Mouse (Mus musculus): ENCODE data around the gene 4930579F01Rik. TPM values are rescaled to one million over a fixed set of nuclear protein-coding genes. Genes with fewer than 3 reads are reported as not detected.
"Not testable (repeated sequence)": the region's sequence is repeated elsewhere in the genome, so short reads cannot be mapped to it uniquely, and the experiment has no call there.

4930579F01Rik gene
- polyA plus RNA-seq, 1 experiment from 2014 or later: not detected

- Histone ChIP-seq H3K9ac (ENCODE audit: low read depth, low read length) (peak within 1 kb of the TSS; percentile 85), H3K4me2 (ENCODE audit: low read length) (peak within 1 kb of the TSS; percentile 85), H3K36me3 (ENCODE audit: control insufficient read depth, insufficient read depth, low read length) (no peaks in the 10 kb centered on the region), H3K9me3 (ENCODE audit: control insufficient read depth, low read length) (no peaks in the 10 kb centered on the region), H3K4me3 (ENCODE audit: low read length) (peak within 1 kb of the TSS; percentile 77), H3K4me1 (ENCODE audit: control insufficient read depth, insufficient read depth, low read depth, low read length) (peaks cover 3% of the 10 kb centered on the region), H3K27me3 (replicated peaks; ENCODE audit: control insufficient read depth, insufficient read depth, low read length) (no peaks in the 10 kb centered on the region), H3K27ac (ENCODE audit: low read depth, low read length) (peak within 1 kb of the TSS; percentile 99)
- peak; percentile 100 for ATAC-seq
- WGBS: under 1% methylated on average over 70 of the region's 70 CpGs
Observed at GRCm38 (mm10) chr3:138143315-138144059, 50.1 kb downstream of the 4930579F01Rik start, which contains the start of gene Trmt10a. Trmt10a (plus strand) TSS chr3:138143448.

GRCm38 (mm10) chr3:138142733-138143314 lies 50.8 kb downstream of the 4930579F01Rik start:
- no peak for ATAC-seq
- 8% methylated on average over 12 of the region's 12 CpGs for WGBS

GRCm38 (mm10) chr3:138142052-138142732 lies 51.4 kb downstream of the 4930579F01Rik start:
- Histone ChIP-seq H3K9me3 (ENCODE audit: control insufficient read depth, low read length) (no peaks in the 10 kb centered on the region), H3K9ac (ENCODE audit: low read depth, low read length) (no peak overlapping the region; the same call in 1 of the 2 replicates), H3K4me3 (ENCODE audit: low read length) (peak overlapping the region; percentile 22), H3K27ac (ENCODE audit: low read depth, low read length) (no peak overlapping the region), H3K27me3 (replicated peaks; ENCODE audit: control insufficient read depth, insufficient read depth, low read length) (no peaks in the 10 kb centered on the region), H3K4me1 (ENCODE audit: control insufficient read depth, insufficient read depth, low read depth, low read length) (peaks cover 3% of the 10 kb centered on the region), H3K36me3 (ENCODE audit: control insufficient read depth, insufficient read depth, low read length) (no peaks in the 10 kb centered on the region), H3K4me2 (ENCODE audit: low read length) (peak overlapping the region; percentile 49)
- ATAC-seq: no peak
- 65% methylated on average over 4 of the region's 4 CpGs for WGBS

More at GRCm38 (mm10) chr3:138142733-138143314, 50.8 kb downstream of the 4930579F01Rik start:
- H3K4me1 ChIP-seq (ENCODE audit: control insufficient read depth, insufficient read depth, low read depth, low read length): peaks cover 3% of the 10 kb centered on the region
- H3K27me3 ChIP-seq (replicated peaks; ENCODE audit: control insufficient read depth, insufficient read depth, low read length): no peaks in the 10 kb centered on the region
- peak overlapping the region; percentile 85 for H3K9ac ChIP-seq (ENCODE audit: low read depth, low read length)
- H3K4me3 ChIP-seq (ENCODE audit: low read length): peak overlapping the region; percentile 77
- peak overlapping the region; percentile 99 for H3K27ac ChIP-seq (ENCODE audit: low read depth, low read length)
- H3K9me3 ChIP-seq (ENCODE audit: control insufficient read depth, low read length): no peaks in the 10 kb centered on the region
- peak overlapping the region; percentile 51 for H3K4me2 ChIP-seq (ENCODE audit: low read length)
- no peaks in the 10 kb centered on the region for H3K36me3 ChIP-seq (ENCODE audit: control insufficient read depth, insufficient read depth, low read length)

GRCm38 (mm10) chr3:138139663-138140062 lies 54.0 kb downstream of the 4930579F01Rik start:
- Histone ChIP-seq H3K4me2 (ENCODE audit: low read length) (no peak overlapping the region), H3K4me3 (ENCODE audit: low read length) (no peak overlapping the region), H3K27me3 (replicated peaks; ENCODE audit: control insufficient read depth, insufficient read depth, low read length) (no peaks in the 10 kb centered on the region), H3K9me3 (ENCODE audit: control insufficient read depth, low read length) (no peaks in the 10 kb centered on the region), H3K36me3 (ENCODE audit: control insufficient read depth, insufficient read depth, low read length) (no peaks in the 10 kb centered on the region), H3K27ac (ENCODE audit: low read depth, low read length) (no peak overlapping the region), H3K9ac (ENCODE audit: low read depth, low read length) (no peak overlapping the region), H3K4me1 (ENCODE audit: control insufficient read depth, insufficient read depth, low read depth, low read length) (peaks cover 3% of the 10 kb centered on the region)
- ATAC-seq: no peak
- WGBS: 95% methylated on average over 6 of the region's 6 CpGs

- not testable (repeated sequence) for H3K9ac ChIP-seq (ENCODE audit: low read depth, low read length); ATAC-seq; H3K9me3 ChIP-seq (ENCODE audit: control insufficient read depth, low read length); H3K27ac ChIP-seq (ENCODE audit: low read depth, low read length); H3K4me3 ChIP-seq (ENCODE audit: low read length); H3K4me1 ChIP-seq (ENCODE audit: control insufficient read depth, insufficient read depth, low read depth, low read length); H3K4me2 ChIP-seq (ENCODE audit: low read length); H3K27me3 ChIP-seq (replicated peaks; ENCODE audit: control insufficient read depth, insufficient read depth, low read length); H3K36me3 ChIP-seq (ENCODE audit: control insufficient read depth, insufficient read depth, low read length)
- 84% methylated on average over 13 of the region's 13 CpGs for WGBS
Observed at GRCm38 (mm10) chr3:138138146-138138545, 55.5 kb downstream of the 4930579F01Rik start.

- no peak overlapping the region for H3K4me3 ChIP-seq (ENCODE audit: low read length)
- H3K36me3 ChIP-seq (ENCODE audit: control insufficient read depth, insufficient read depth, low read length): no peaks in the 10 kb centered on the region
- WGBS: 98% methylated on average over 1 of the region's 1 CpGs
- H3K4me1 ChIP-seq (ENCODE audit: control insufficient read depth, insufficient read depth, low read depth, low read length): no peaks in the 10 kb centered on the region
- no peak for ATAC-seq
- H3K27ac ChIP-seq (ENCODE audit: low read depth, low read length): no peak overlapping the region
- H3K9ac ChIP-seq (ENCODE audit: low read depth, low read length): no peak overlapping the region
- H3K4me2 ChIP-seq (ENCODE audit: low read length): no peak overlapping the region
- no peaks in the 10 kb centered on the region for H3K9me3 ChIP-seq (ENCODE audit: control insufficient read depth, low read length)
- no peaks in the 10 kb centered on the region for H3K27me3 ChIP-seq (replicated peaks; ENCODE audit: control insufficient read depth, insufficient read depth, low read length)
Observed at GRCm38 (mm10) chr3:138134528-138134927, 59.1 kb downstream of the 4930579F01Rik start.

GRCm38 (mm10) chr3:138133916-138134315 lies 59.7 kb downstream of the 4930579F01Rik start:
- no peaks in the 10 kb centered on the region for H3K4me1 ChIP-seq (ENCODE audit: control insufficient read depth, insufficient read depth, low read depth, low read length)
- ATAC-seq: no peak
- no peak overlapping the region for H3K4me3 ChIP-seq (ENCODE audit: low read length)
- WGBS: 89% methylated on average over 11 of the region's 11 CpGs
- no peaks in the 10 kb centered on the region for H3K36me3 ChIP-seq (ENCODE audit: control insufficient read depth, insufficient read depth, low read length)
- no peak overlapping the region for H3K4me2 ChIP-seq (ENCODE audit: low read length)
- no peak overlapping the region for H3K27ac ChIP-seq (ENCODE audit: low read depth, low read length)
- no peak overlapping the region for H3K9ac ChIP-seq (ENCODE audit: low read depth, low read length)
- H3K9me3 ChIP-seq (ENCODE audit: control insufficient read depth, low read length): no peaks in the 10 kb centered on the region
- no peaks in the 10 kb centered on the region for H3K27me3 ChIP-seq (replicated peaks; ENCODE audit: control insufficient read depth, insufficient read depth, low read length)

GRCm38 (mm10) chr3:138133463-138133862 lies 60.2 kb downstream of the 4930579F01Rik start:
- no peaks in the 10 kb centered on the region for H3K4me1 ChIP-seq (ENCODE audit: control insufficient read depth, insufficient read depth, low read depth, low read length)
- WGBS: 90% methylated on average over 8 of the region's 8 CpGs
- no peaks in the 10 kb centered on the region for H3K36me3 ChIP-seq (ENCODE audit: control insufficient read depth, insufficient read depth, low read length)
- no peak overlapping the region for H3K27ac ChIP-seq (ENCODE audit: low read depth, low read length)
- no peaks in the 10 kb centered on the region for H3K27me3 ChIP-seq (replicated peaks; ENCODE audit: control insufficient read depth, insufficient read depth, low read length)
- ATAC-seq: no peak
- no peak overlapping the region for H3K4me3 ChIP-seq (ENCODE audit: low read length)
- H3K9me3 ChIP-seq (ENCODE audit: control insufficient read depth, low read length): no peaks in the 10 kb centered on the region
- no peak overlapping the region for H3K4me2 ChIP-seq (ENCODE audit: low read length)
- no peak overlapping the region for H3K9ac ChIP-seq (ENCODE audit: low read depth, low read length)

- no peaks in the 10 kb centered on the region for H3K4me1 ChIP-seq (ENCODE audit: control insufficient read depth, insufficient read depth, low read depth, low read length)
- no peak overlapping the region for H3K9ac ChIP-seq (ENCODE audit: low read depth, low read length)
- 61% methylated on average over 9 of the region's 9 CpGs for WGBS
- no peak overlapping the region for H3K4me2 ChIP-seq (ENCODE audit: low read length)
- no peaks in the 10 kb centered on the region for H3K27me3 ChIP-seq (replicated peaks; ENCODE audit: control insufficient read depth, insufficient read depth, low read length)
- no peaks in the 10 kb centered on the region for H3K9me3 ChIP-seq (ENCODE audit: control insufficient read depth, low read length)
- ATAC-seq: no peak
- no peak overlapping the region for H3K4me3 ChIP-seq (ENCODE audit: low read length)
- H3K36me3 ChIP-seq (ENCODE audit: control insufficient read depth, insufficient read depth, low read length): no peaks in the 10 kb centered on the region
- H3K27ac ChIP-seq (ENCODE audit: low read depth, low read length): no peak overlapping the region
Observed at GRCm38 (mm10) chr3:138131168-138131567, 62.5 kb downstream of the 4930579F01Rik start.

Measured in hindbrain, embryonic 16.5 days (tissue).